Mouse (Mus musculus) limb, embryonic 14.5 days (tissue): ENCODE measurements around the gene Ppme1. TPM values are rescaled to one million over a fixed set of nuclear protein-coding genes. Genes with fewer than 3 reads are reported as not detected.

Experiments used
- ATAC-seq: fragments of 200-750 bp; cut with Nextera tagmentation; 2 replicates; pipeline ENCODE4 v1.8.0; 2017; ENCODE audit warnings: low read depth, moderate number of reproducible peaks, moderate TSS enrichment; ENCODE audit not compliant: low FRiP score
- DNase-seq: peaks from one replicate; pipeline ENCODE4 v3.0.0-alpha.2; 2015; ENCODE audit warnings: low spot score
- H3K27ac ChIP-seq: fragments of 300-500 bp; sonication (generic); replicated peaks from 2 replicates; pipeline ENCODE4 v1.5.1; 2014; ENCODE audit warnings: low read depth, mild to moderate bottlenecking, low read length, moderate library complexity, mixed read lengths
- H3K27me3 ChIP-seq: fragments of 300-500 bp; sonication (generic); 2 replicates; pipeline ENCODE4 v1.6.1; 2014; ENCODE audit warnings: low read length, mixed read lengths; ENCODE audit not compliant: control insufficient read depth, insufficient read depth
- H3K36me3 ChIP-seq: fragments of 300-500 bp; sonication (generic); 2 replicates; pipeline ENCODE4 v1.6.1; 2014; ENCODE audit warnings: mild to moderate bottlenecking, low read length, moderate library complexity, mixed read lengths; ENCODE audit not compliant: control insufficient read depth, insufficient read depth
- H3K4me1 ChIP-seq: fragments of 300-500 bp; sonication (generic); 2 replicates; pipeline ENCODE4 v1.6.1; 2014; ENCODE audit warnings: antibody characterized with exemption, low read length, mixed read lengths; ENCODE audit not compliant: control insufficient read depth, insufficient read depth
- H3K4me2 ChIP-seq: fragments of 300-500 bp; sonication (generic); replicated peaks from 2 replicates; pipeline ENCODE4 v1.6.1; 2014; ENCODE audit warnings: low read depth, mild to moderate bottlenecking, low read length, moderate library complexity; ENCODE audit not compliant: severe bottlenecking
- H3K4me3 ChIP-seq: fragments of 300-500 bp; sonication (generic); replicated peaks from 2 replicates; pipeline ENCODE4 v1.5.1; 2014; ENCODE audit warnings: low read length
- H3K9ac ChIP-seq: fragments of 300-500 bp; sonication (generic); 2 replicates; pipeline ENCODE4 v1.6.1; 2014; ENCODE audit warnings: mild to moderate bottlenecking, low read depth, low read length, moderate library complexity; ENCODE audit not compliant: severe bottlenecking
- H3K9me3 ChIP-seq: fragments of 300-500 bp; sonication (generic); 2 replicates; pipeline ENCODE4 v1.6.1; 2016; ENCODE audit warnings: low read length; ENCODE audit not compliant: control insufficient read depth
- POLR2A ChIP-seq: fragments of 200-500 bp; IDR thresholded peaks from 2 replicates; pipeline ENCODE4 v1.8.0; 2012; ENCODE audit warnings: inconsistent platforms, mild to moderate bottlenecking, moderate library complexity, borderline replicate concordance; ENCODE audit not compliant: insufficient read depth, insufficient read length; ENCODE audit errors: extremely low read depth
- WGBS: fragments of 180-500 bp; shearing (Covaris S2); extraction: QIAGEN DNeasy Blood & Tissue Kit; methylation state at CpG from one replicate; pipeline ENCODE4 v1.1.7; 2014; 5-methylcytosine and 5-hydroxymethylcytosine counted together
- polyA plus RNA-seq, 2 experiments: library from polyadenylated mRNA; depleted of rRNA in 1 of 2; stranded (reverse) in 1 of 2; unstranded in 1 of 2; fragments of >200 nt; fragmentation: Nextera tagmentation in 1 of 2; extraction: Ambion mirVana in 1 of 2; gene quantifications; 2 replicates each; pipeline versions ENCODE4 v1.2.1 to v1.2.3; 2012 to 2014

Ppme1 gene
- polyA plus RNA-seq, 2 experiments = 44.0 to 68.8 TPM

DNA sequence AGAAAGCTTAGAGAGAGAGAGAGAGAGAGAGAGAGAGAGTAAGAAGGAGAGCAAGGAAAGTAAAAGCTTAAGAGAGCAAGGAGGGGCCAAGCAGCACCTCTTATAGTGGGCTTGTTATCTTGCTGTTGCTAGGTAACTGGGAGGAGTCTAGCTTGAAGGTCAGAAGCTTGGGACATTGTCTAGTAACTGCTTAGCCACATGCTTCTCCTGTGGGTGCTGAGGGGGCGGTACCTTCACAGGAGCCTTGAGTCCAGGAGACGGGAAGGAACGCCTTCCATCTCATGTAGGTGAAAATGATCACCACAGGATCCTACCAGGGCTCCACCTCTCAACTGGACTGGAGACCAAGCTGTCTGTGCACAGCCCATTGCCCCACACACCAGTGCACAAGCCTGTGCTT, 70.7 kb downstream of the Ppme1 start:
- DNase-seq = no peak

DNA sequence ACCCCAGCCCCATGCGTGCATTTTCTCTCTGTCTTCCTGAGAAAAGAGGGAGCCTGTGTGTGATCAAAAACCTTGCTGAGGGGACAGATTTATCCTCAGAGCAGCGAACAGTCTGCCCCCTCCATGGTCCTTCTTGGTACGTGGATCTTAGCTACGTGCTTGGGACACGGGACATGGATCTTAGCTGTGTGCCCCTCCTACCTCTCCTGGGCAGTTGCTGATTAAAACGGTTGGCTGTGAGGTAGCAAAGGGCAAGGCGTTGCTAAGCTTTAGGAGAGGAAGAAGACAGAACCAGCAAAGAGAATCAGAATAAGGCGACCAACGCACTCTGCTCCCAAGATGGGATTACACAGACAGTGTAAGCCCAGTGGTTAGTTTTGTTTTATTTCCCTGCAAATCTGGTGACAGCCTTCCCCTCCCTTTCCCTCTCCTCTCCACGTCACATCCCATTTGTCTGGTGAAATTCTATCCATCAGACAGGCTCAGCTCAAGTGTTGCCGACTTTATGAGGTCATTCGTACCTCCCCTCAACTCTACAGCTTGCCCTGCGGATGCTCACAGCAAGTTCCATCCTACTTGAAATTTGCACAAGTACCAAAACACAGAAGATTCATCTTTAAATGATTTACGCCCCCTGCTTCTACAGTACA, 73.1 kb downstream of the Ppme1 start:
- TF ChIP-seq POLR2A = no peak
- no peaks in the 10 kb centered on the region for H3K9me3 ChIP-seq
- peaks cover 22% of the 10 kb centered on the region for H3K4me1 ChIP-seq
- DNase-seq = peak; percentile 12
- WGBS = 41% methylated on average over 14 of the region's 14 CpGs
- H3K36me3 ChIP-seq = peaks cover 24% of the 10 kb centered on the region
- ATAC-seq = peak; percentile 75; the same call in 1 of the 2 replicates
- H3K4me3 ChIP-seq = no peak overlapping the region
- H3K27ac ChIP-seq = peak overlapping the region; percentile 29; the same call in 1 of the 2 replicates
- H3K4me2 ChIP-seq = no peak overlapping the region
- no peaks in the 10 kb centered on the region for H3K27me3 ChIP-seq
- no peak overlapping the region for H3K9ac ChIP-seq

More for the DNA sequence above, 70.7 kb downstream of the Ppme1 start:
- ATAC-seq = no peak
- no peak overlapping the region for H3K4me3 ChIP-seq
- H3K9me3 ChIP-seq = no peaks in the 10 kb centered on the region
- no peak overlapping the region for H3K27ac ChIP-seq
- no peaks in the 10 kb centered on the region for H3K27me3 ChIP-seq
- H3K4me1 ChIP-seq = peaks cover 22% of the 10 kb centered on the region
- TF ChIP-seq POLR2A = no peak
- H3K9ac ChIP-seq = no peak overlapping the region
- H3K4me2 ChIP-seq = no peak overlapping the region
- H3K36me3 ChIP-seq = peaks cover 16% of the 10 kb centered on the region
- WGBS = 74% methylated on average over 3 of the region's 3 CpGs

DNA sequence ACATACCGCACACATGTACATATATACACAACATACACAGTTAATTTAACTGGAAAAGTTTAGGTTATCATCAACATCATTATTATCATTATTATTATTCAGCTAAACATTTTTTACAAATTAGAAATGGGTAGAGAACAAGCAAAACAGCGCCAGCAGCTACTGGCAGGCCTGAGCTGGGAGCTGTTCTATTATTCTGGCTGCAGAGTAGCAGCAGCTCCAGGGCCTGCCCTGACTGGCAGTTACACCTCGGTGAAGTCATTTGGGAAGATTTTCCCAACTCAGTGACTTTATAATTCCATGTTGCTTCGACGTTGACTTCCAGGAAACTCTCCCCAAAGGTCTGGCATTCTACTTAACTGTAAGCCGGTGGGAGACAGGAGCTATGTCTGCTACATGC, 75.4 kb downstream of the Ppme1 start:
- Histone ChIP-seq H3K9ac (no peak overlapping the region), H3K4me3 (no peak overlapping the region), H3K27me3 (no peaks in the 10 kb centered on the region), H3K4me2 (no peak overlapping the region), H3K36me3 (peaks cover 31% of the 10 kb centered on the region), H3K4me1 (peaks cover 18% of the 10 kb centered on the region), H3K27ac (no peak overlapping the region), H3K9me3 (no peaks in the 10 kb centered on the region)
- 58% methylated on average over 6 of the region's 6 CpGs for WGBS
- ATAC-seq (no peak), DNase-seq (no peak)
- TF ChIP-seq POLR2A = no peak

DNA sequence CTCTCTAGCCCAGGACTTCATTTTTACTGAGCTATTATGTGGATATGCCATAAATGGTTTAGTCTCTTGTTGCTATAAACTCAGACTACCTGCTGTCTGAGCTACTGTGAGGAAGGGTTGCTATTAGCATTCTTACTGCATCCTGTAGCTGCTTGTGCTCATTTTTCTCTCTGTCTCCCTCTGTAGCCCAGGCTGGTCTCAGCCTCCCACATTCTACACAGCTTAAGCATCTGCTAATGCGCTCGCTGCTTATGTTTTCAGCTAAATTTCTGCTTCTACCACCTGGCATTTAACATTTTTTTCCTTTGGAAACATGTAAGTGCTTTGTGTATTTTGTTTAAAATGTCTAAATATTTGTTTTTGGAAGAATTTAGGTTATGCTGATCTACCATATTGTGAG, 76.4 kb downstream of the Ppme1 start:
- no peak for ATAC-seq
- no peak for TF ChIP-seq POLR2A
- no peak overlapping the region for H3K9ac ChIP-seq
- H3K27me3 ChIP-seq = no peaks in the 10 kb centered on the region
- no peak overlapping the region for H3K4me3 ChIP-seq
- peaks cover 31% of the 10 kb centered on the region for H3K36me3 ChIP-seq
- no peak overlapping the region for H3K4me2 ChIP-seq
- H3K27ac ChIP-seq = no peak overlapping the region
- no peak for DNase-seq
- H3K9me3 ChIP-seq = 0 out of 2 replicates have a peak, but pooled peaks cover 6% of the 10 kb centered on the region
- WGBS = 95% methylated on average over 2 of the region's 2 CpGs
- peaks cover 18% of the 10 kb centered on the region for H3K4me1 ChIP-seq

DNA sequence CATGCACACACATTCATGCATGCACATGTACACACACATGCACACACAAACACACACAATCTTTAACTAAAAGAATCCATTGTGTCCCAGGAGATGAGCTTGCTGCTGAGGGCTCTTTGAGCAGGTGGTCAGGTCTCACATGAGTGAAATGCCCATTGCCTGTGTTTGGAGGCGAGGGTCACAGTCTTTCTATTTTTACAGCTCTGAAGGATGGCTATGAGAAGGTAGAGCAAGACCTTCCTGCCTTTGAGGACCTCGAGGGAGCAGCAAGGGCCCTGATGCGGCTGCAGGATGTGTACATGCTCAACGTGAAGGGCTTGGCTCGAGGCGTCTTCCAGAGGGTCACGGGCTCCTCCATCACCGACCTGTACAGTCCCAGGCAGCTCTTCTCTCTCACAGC, 78.6 kb downstream of the Ppme1 start:
- WGBS = 75% methylated on average over 8 of the region's 8 CpGs
- no peak overlapping the region for H3K9ac ChIP-seq
- H3K27ac ChIP-seq = no peak overlapping the region
- no peak for ATAC-seq
- no peaks in the 10 kb centered on the region for H3K27me3 ChIP-seq
- no peak overlapping the region for H3K4me2 ChIP-seq
- peaks cover 16% of the 10 kb centered on the region for H3K4me1 ChIP-seq
- H3K36me3 ChIP-seq = peaks cover 31% of the 10 kb centered on the region
- H3K9me3 ChIP-seq = 0 out of 2 replicates have a peak, but pooled peaks cover 7% of the 10 kb centered on the region
- TF ChIP-seq POLR2A = no peak
- no peak overlapping the region for H3K4me3 ChIP-seq
- no peak for DNase-seq
